Mouse (Mus musculus) kidney, adult 2 months (tissue): ENCODE measurements around the gene Best2.

Experiments
- CTCF ChIP-seq: fragments of 200-500 bp; conservative IDR thresholded peaks from 2 replicates; pipeline ENCODE4 v1.5.1; 2011; ENCODE audit warnings: low read depth, mild to moderate bottlenecking, control low read depth, low read length, moderate library complexity, mixed read lengths; ENCODE audit not compliant: insufficient read depth, insufficient read length
- POLR2A ChIP-seq: fragments of 200-500 bp; IDR thresholded peaks from one replicate; pipeline ENCODE4 v1.6.1; 2011; ENCODE audit warnings: low read depth, low read length, control low read depth

DNA sequence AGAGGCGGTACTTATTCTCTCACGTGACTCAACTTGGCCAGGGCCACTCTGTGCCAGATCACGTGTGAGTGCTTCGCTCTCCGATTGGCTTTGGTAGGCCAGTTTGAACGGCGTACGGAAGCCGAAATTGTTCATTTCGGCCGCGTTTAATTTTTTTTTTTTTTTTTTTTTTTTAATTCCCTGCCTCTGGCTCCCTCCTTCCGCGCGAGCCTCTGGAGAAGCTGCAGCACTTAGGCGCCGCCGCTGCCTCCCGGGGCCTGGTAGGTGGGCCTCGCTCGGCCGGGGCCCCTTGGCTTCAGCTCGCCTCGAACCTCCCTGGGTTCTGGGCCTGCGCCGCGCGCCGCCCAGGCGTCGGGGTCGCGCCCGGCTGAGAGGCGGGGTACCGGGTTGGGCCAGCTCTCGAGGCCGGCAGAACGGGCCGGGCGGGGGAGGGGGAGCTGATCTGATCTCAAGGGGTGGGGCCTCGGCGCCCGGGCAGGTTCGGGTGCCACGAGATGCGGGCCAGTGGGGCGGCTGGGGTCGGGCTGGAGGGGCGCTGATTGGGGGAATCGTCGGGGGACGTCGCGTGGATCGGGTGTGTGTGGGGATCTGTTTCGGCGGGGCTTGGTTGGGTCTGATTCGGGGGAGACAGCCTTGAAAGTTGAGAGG is 22.5 kb upstream of the Best2 start, which contains the start of gene Tnpo2:
- TF ChIP-seq CTCF (no peak), POLR2A (no peak)
